Mouse (Mus musculus) left cerebral cortex, adult 8-10 months (tissue): ENCODE results near the gene Zfp580. TPM values are rescaled to one million over a fixed set of nuclear protein-coding genes. Genes with fewer than 3 reads are reported as not detected.

Experiments used
- DNase-seq, 2 experiments: peaks; one replicate each; pipeline ENCODE4 v3.0.0; 2022; ENCODE audit warnings: low spot score in 2 of 2
- total RNA-seq, 4 experiments: library from RNA; stranded (reverse); gene quantifications; 2 replicates each; pipeline ENCODE4 v1.2.4; 2022

Gene Zfp580
- total RNA-seq, 4 experiments from 2014 or later = 25.2 to 31.7 (median 27.2) TPM

DNA sequence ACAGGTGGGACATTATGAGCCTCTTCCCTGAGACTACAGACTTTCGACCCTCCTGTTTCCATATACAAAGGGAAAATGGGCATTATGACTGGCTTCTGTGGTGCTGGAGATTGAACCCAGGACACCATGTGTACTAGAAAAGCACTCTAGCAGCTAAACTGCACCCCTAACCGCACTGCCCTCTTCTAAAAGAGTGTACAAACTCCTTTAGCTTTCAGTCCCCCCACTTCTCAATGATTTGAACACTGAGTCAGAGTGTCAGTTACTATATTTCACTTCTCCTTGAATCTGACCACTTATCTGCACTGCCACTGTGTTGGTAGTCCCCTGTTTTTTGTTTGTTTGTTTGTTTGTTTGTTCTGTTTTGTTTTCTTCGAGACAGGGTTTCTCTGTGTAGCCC is 17.5 kb upstream of the Zfp580 start, which contains the start of gene 4632433K11Rik:
4632433K11Rik (plus strand) TSS at position 301 of the 400 bp plus-strand sequence.
- no peak for DNase-seq

GRCm38 (mm10) chr7:5035628-5036027 is 15.7 kb upstream of the Zfp580 start:
- no peak for DNase-seq

DNA sequence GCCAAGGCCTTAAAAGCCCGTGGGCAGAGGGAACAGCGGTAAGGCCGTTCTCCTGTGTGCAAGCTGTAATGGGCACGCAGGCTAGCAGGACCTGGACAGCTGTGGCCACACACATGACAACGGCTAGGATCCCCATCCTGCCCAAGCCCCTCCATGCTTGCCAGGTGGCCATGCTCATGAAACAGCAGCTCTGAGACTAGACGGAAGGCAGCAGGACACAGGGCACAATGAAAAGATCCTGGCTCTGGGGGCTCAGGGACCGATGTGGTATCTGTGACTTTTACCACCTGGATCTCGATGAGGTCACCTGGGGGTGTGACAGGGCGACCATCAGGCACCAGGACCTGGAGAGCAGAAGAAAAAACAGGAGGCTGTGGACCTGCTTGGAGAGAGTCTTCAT is 15.2 kb upstream of the Zfp580 start:
- no peak for DNase-seq

GRCm38 (mm10) chr7:5037026-5037425 is 14.3 kb upstream of the Zfp580 start:
- no peak for DNase-seq

DNA sequence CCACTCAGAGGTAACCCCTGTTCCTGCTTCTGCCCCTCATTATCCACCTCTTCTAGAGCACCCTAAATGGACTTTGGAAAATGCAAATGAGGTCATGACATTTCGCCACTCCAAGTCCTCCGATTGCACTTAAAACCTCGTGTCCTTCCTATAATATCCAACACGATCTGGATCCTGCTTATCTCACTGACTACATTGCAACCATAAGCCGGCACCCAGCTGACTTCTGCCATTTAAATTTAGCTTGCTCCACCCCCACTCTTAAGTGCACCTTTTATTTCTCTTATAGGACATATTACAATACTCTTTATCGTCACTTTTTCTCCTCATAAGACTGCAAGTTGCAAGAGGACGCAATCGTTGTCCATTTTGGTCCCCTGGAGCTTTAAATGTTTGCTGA is 13.9 kb upstream of the Zfp580 start:
- DNase-seq = no peak

DNA sequence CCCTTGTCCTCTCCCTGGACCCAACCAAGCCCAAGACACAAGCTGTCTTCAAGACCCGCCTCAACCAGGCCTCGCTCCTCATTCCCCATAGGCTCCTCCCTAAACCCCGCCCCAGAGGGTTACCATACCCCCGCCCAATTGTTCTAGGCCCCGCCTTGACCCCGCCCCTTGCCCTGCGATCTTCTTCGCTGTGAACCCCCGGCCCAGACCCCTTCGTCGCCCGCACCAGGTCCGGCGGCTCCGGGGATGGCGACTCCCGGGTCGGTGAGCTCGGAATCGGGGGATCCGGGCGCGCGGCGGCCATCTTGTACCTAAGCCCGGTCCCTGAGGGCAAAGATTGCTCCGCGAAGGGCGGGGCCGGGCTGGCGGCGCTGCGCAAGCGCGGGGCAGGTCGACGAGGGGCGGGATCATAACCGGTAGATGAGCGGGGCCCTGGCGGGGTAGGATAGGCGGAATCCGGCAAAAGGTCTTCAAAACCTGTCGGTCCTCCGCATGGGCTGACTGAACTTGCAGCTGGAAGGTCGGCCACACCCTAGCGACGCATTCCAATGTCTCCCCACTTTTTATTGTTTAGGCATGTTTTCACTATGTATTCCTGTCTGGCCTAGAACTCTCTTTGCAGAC is 13.1 kb upstream of the Zfp580 start, which contains the start of gene Zfp784:
Zfp784 (minus strand) TSS at position 338 of the 624 bp plus-strand sequence.
- peak; percentile 88 to 95 for DNase-seq

DNA sequence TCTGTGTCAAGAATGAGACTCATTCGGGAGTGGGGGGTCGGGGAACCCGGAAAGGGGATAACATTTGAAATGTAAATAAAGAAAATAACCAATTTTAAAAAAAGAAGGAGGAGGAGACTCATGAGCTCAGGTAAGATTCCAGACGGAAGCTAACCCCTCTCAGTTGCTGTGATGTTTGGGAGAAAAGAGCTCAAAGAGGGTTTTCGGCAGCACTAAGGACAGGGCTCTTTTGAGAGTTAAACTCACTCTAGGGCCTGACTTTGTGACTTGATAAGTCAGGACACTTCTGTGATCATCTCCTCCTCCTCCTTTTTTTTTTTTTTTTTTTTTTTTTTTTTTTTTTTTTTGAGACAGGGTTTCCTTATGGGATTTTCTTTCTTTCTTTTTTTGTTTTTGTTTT is 12.4 kb upstream of the Zfp580 start:
- DNase-seq = no peak

DNA sequence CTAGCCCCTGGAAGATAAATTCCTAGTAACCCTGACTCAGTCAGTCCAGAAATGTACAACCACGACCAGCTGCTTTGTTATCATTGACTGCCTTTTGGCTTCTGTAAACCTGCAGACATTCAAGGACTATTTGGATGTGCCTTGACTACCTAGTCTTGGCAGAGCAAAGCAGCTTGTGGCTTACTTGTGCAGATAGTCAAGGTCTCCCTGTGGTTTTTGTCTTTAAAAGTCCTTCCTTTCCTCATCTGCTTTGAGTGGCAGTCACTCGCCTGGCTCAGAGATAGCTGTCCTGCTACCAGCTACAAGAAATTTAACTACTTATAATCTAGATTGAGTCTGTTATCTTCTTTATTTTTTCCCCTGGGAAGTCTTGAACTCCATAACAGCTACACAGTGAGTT is 6.4 kb upstream of the Zfp580 start:
- no peak for DNase-seq

GRCm38 (mm10) chr7:5046112-5046511 is 5.2 kb upstream of the Zfp580 start:
- DNase-seq = no peak

DNA sequence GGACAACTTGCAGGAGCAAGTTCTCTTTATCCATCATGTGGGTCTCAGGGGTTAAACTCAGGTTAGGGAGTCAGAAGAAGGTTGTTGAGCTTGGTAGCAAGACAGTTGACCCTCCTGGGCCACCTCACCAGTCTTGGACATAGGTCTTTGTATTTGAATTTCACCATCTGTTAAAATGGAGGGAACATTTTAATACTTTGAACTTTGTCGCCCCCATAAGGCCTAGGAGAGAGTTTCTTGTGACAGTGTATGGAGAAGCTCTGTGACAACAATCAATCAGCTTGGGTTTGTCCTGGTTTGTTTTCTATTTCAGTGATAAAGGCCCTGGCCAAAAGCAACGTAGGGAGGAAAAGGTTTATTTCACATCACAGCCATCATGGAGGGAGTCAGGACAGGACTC is 4.0 kb upstream of the Zfp580 start:
- DNase-seq = no peak

DNA sequence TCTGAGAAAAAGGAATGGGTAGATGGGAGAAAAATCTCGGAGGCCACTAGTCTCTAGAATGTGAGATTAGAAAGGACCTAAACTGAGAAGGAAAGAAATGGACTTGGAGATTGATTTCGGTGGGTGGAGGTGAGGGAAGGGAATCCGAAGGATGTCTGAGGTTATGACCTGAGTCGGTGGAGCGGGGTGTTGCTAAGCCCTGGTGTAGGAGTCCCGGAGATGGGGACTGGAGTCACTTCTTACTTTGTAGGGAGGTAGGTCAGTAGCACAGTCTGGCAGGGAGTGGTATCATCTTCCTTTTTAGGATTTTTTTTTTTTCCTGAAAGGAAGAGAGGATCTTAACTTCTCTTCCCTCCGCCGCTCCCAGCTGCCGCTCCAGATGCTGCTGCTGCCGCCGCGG is 1.1 kb downstream of the Zfp580 start:
- no peak for DNase-seq

GRCm38 (mm10) chr7:5052931-5053343 is 1.6 kb downstream of the Zfp580 start:
- no peak for DNase-seq

- no peak for DNase-seq
Observed at GRCm38 (mm10) chr7:5053456-5054179, 2.3 kb downstream of the Zfp580 start.

- peak in 1 of 2 experiments; percentile 54 for DNase-seq
Observed at GRCm38 (mm10) chr7:5056651-5057263, 5.4 kb downstream of the Zfp580 start.

GRCm38 (mm10) chr7:5057381-5057780 is 6.0 kb downstream of the Zfp580 start:
- no peak for DNase-seq

- no peak for DNase-seq
Observed at GRCm38 (mm10) chr7:5057804-5058203, 6.5 kb downstream of the Zfp580 start.

DNA sequence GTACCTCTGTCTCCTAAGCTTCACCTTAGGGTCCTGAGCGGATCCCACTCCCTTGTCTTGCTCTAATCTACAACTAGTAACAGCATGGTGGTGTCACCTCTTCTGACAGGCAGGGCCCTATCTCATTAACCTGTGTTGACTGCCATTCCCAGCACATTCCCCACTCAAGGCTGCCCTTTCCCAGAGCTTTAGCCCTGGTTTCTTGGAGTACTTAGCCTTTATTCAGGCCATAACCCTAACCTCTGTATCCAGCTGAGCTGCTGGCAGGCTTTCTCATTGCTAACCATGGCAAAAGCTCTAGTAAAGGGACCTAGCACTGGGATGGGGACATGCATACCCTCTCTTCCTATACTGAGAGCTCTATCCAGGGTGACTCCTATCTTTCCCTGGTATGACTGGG is 7.3 kb downstream of the Zfp580 start:
- DNase-seq = no peak

DNA sequence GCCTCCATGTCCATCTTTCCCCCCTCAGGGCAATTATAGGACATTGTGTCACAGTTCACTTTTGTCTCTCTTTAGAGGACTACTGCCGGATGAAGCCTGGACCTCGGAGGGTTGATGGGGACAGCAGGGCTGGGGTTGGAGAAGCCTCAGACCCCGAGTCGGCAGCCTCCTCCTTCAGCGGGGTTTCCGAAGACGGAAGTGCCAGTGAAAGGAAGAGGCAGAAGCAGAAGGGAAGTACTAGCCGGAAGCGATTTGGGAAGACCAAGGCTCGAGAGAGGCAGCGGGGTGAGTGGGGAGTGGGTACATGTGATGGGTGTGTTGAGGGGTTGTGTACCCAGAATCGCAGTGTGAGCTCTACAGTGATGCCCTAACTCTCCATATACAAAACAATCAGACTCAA is 8.1 kb downstream of the Zfp580 start:
- no peak for DNase-seq

GRCm38 (mm10) chr7:5060239-5060731 is 8.9 kb downstream of the Zfp580 start:
- peak in 1 of 2 experiments; percentile 82 for DNase-seq

DNA sequence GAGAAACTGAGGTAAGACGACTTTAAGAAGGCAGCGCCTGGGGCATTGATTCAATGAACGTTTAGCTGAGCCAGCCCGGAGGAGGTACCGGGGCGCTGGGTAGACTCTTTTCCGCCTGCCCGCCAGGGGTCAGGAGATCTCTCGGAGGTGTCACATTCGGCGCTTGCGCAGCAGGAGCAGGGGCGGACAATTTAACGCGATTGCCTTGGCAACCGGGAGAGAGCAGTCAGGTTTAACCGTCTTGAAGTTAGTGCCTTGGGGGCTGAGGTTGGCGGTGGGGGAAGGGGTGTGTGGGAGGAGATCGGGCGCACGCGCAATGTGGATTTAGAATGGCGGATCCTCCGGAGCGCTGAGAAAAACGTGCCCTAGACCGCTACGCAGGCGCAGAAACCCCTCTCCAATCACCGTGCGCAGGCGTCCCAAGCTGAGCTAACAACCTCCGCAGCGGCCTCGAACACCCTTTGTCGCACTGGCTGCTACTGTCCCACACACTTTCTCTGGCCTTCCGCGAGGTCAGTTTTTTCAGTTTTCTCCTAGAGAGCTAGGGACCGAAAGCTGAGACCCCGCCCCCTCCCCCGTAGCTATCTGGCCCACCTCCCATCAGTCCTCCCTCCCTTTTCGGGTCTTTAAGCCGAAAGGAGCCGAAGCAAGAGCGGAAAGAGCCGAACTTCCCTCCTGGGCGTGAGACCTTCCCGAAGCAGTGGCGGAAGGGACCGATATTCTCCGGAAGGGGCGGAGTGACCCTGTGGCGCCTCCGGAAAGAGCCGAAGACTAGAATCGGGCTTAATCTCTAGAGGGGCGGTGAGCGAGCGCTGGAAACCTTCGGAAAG is 9.8 kb downstream of the Zfp580 start:
- peak; percentile 96 to 98 for DNase-seq

DNA sequence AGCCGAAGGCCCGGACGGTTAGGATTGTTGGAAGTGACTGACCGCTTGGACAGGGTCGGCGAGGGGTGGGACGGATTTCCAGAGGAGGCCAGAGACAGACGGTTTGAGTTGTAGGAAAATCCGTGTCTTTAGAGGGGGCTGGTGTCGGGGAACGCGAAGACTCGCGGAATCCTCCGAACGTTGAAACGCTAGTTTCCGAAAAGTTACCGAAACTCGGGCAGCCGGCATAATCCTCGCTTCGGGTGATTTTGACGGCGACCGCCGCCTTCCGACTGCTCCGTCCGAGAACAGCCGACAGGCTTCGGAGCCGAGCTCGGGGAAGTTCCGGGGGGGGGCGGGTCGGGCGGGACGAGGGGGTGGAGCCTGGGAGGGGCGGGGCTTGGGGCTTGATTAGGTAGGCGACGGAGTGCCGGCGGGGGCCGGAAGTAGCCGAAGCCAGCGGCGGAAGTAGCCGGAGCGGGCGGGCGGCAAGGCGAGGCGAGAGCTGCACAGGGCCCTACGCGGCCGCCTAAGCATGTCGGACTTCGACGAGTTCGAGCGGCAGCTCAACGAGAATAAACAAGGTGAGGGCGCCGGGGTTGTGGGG is 10.5 kb downstream of the Zfp580 start, which contains the start of gene U2af2:
U2af2 (plus strand) TSS at position 370 of the 586 bp plus-strand sequence.
- DNase-seq = peak; percentile 82 to 92
